ENCODE assay signal across 9 mouse cellular contexts in the genomic region with DNA sequence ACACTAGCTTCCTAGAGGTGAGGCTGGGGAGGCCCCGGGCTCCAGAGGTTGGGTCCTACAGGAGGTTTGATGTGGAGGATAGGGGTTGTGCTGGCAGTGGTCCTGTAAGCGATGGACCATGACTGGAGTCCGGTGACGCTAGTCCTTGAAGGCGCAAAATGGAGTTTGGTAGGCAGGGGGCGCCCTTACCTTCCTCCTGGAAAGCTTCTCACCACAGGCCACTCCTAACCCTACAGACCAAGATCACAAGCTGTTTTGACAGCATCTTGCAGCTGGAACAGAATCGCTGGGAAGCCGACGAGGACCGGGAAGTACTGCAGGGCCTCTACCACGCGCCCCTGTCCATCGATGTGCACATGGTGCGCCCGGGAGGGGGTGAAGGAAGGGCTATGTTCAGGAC. TPM values are rescaled to one million over a fixed set of nuclear protein-coding genes. Genes with fewer than 3 reads are reported as not detected.
A peak's percentile ranks its signal among the peaks of the same experiment; 100 is the strongest.
DNase-seq lines count a peak whose midpoint lies in the region; ATAC-seq and TF ChIP-seq lines count a peak whose summit lies in the region.
"Had no signal": no experiment of that assay in that cellular context is flagged by ENCODE, and none has a peak within 500 bp of the region (broad histone marks: within the 10 kb centered on the region; RNA-seq: fewer than 3 reads in every experiment).

No protein-coding gene starts in this region.

- 5% methylated on average over 15 of the region's 15 CpGs for WGBS in hindbrain, embryonic 14.5 days

- H3K9ac ChIP-seq in MEL (ENCODE audit: control insufficient read depth, low read depth, low read length, poor library complexity, severe bottlenecking), result no peak overlapping the region
- no peak overlapping the region for H3K9ac ChIP-seq in hindbrain, embryonic 14.5 days

- ATAC-seq in hindbrain, embryonic 14.5 days (ENCODE audit: low FRiP score), result no peak
- peak; percentile 62 for ATAC-seq in megakaryocyte, adult 5-6 weeks (ENCODE audit: poor library complexity, severe bottlenecking)

- no peaks in the 10 kb centered on the region for H3K9me3 ChIP-seq in MEL (replicated peaks; ENCODE audit: insufficient read depth, low read length)
- H3K9me3 ChIP-seq in hindbrain, embryonic 14.5 days (ENCODE audit: control insufficient read depth, low read length), result no peaks in the 10 kb centered on the region

- peak; percentile 79 for DNase-seq in MEL (ENCODE audit: low read depth, low spot score)
- DNase-seq in cerebellum, adult 18-20 months, result peak; percentile 84
- DNase-seq in forelimb bud, embryonic 11.5 days (ENCODE audit: low read depth, low spot score), result peak; percentile 80
- DNase-seq in hindbrain, embryonic 14.5 days (ENCODE audit: low spot score), result peak; percentile 77
- peak; percentile 76 to 83 for DNase-seq in layer of hippocampus, postnatal 14 days (ENCODE audit: low spot score in 2 of 2)
- DNase-seq in right cerebral cortex, adult 2 months (ENCODE audit: low spot score in 2 of 2), result peak; percentile 86 to 89
- peak; percentile 88 for DNase-seq in urinary bladder, postnatal 25 days (ENCODE audit: low spot score)

- H3K27ac ChIP-seq in MEL (ENCODE audit: control insufficient read depth, low read depth, low read length), result no peak overlapping the region
- no peak overlapping the region for H3K27ac ChIP-seq in hindbrain, embryonic 14.5 days

- peak; percentile 83 for TF ChIP-seq RAD21 in MEL (IDR thresholded peaks at IDR 0.05; ENCODE audit: low read depth, low read length)

- H3K27me3 ChIP-seq in MEL (ENCODE audit: control insufficient read depth in 1 of 2, insufficient read depth in 2 of 2, low read length in 2 of 2), result no peaks in the 10 kb centered on the region
- H3K27me3 ChIP-seq in hindbrain, embryonic 14.5 days (ENCODE audit: control insufficient read depth, insufficient read depth, low read length), result peaks cover 87% of the 10 kb centered on the region

- no peak overlapping the region for H3K4me2 ChIP-seq in hindbrain, embryonic 14.5 days (replicated peaks)

- H3K79me2 ChIP-seq in MEL (ENCODE audit: control insufficient read depth, insufficient read depth, low read length, poor library complexity), result no peaks in the 10 kb centered on the region

- peak; percentile 62 to 94 (median 86) for TF ChIP-seq CTCF in MEL (IDR thresholded peaks at IDR 0.05 in 2 of 3, conservative IDR thresholded peaks at IDR 0.05 in 1 of 3; ENCODE audit: control insufficient read depth in 1 of 3, insufficient read depth in 1 of 3, low read depth in 2 of 3, low read length in 3 of 3, poor library complexity in 1 of 3, severe bottlenecking in 1 of 3)

- peaks cover 0 to 12% of the 10 kb centered on the region in 2 experiments; a peak in 3 of 4 replicates for H3K4me1 ChIP-seq in MEL (ENCODE audit: control insufficient read depth in 1 of 2, insufficient read depth in 2 of 2, low read length in 2 of 2)
- peaks cover 19% of the 10 kb centered on the region; the same call in 1 of the 2 replicates for H3K4me1 ChIP-seq in hindbrain, embryonic 14.5 days (replicated peaks; ENCODE audit: control insufficient read depth, insufficient read depth, low read length)

- TF ChIP-seq EP300 in MEL (IDR thresholded peaks at IDR 0.05; ENCODE audit: low read depth in 1 of 2, low read length in 2 of 2), result no peak

- no peak overlapping the region for H3K4me3 ChIP-seq in MEL (ENCODE audit: control insufficient read depth in 1 of 2, insufficient read depth in 1 of 2, low read depth in 2 of 2, low read length in 2 of 2)
- H3K4me3 ChIP-seq in hindbrain, embryonic 14.5 days (replicated peaks; ENCODE audit: low read length), result no peak overlapping the region

- H3K36me3 ChIP-seq in MEL (ENCODE audit: control insufficient read depth in 1 of 2, insufficient read depth in 2 of 2, low read length in 2 of 2), result no peaks in the 10 kb centered on the region
- no peaks in the 10 kb centered on the region for H3K36me3 ChIP-seq in hindbrain, embryonic 14.5 days (replicated peaks; ENCODE audit: control insufficient read depth, insufficient read depth)

- TF ChIP-seq POLR2A in MEL (IDR thresholded peaks at IDR 0.05; ENCODE audit: control insufficient read depth in 1 of 2, insufficient read depth in 1 of 2, low read depth in 1 of 2, low read length in 2 of 2, poor library complexity in 1 of 2), result no peak

TF ChIP-seq in MEL, 35 proteins besides CTCF, POLR2A, EP300 and RAD21:
- TF ChIP-seq BHLHE40 (IDR thresholded peaks at IDR 0.05; ENCODE audit: borderline replicate concordance, low read depth, low read length) (no peak), ZC3H11A (IDR thresholded peaks at IDR 0.05; ENCODE audit: low read depth, low read length) (peak; percentile 84), SMC3 (IDR thresholded peaks at IDR 0.05; ENCODE audit: low read depth, low read length) (peak; percentile 90)

RNA-seq across cellular contexts. Expression of a gene that starts 8.4 kb away (rescaled TPM):
- 0.04 TPM in 1 of 2 replicates, not detected in the other for total RNA-seq in MEL (2012; rRNA removed)
- under 1 TPM in 1 of 2 experiments, not detected in 1; 0.17 TPM for polyA plus RNA-seq in MEL (2012; ENCODE audit: insufficient read depth in 1 of 2, insufficient read length in 2 of 2, low read depth in 1 of 2, low replicate concordance in 2 of 2, missing spikeins in 1 of 2)
- polyA plus RNA-seq in hindbrain, embryonic 14.5 days (2014; fragmentation: Nextera tagmentation; extraction: Ambion mirVana), result 1.7 and 1.8 TPM in 2 replicates
- 1 to 10 TPM; 1.2 to 2.3 TPM for total RNA-seq in layer of hippocampus, postnatal 14 days (2021)
- total RNA-seq in megakaryocyte, adult 5-6 weeks (2015), result 0.39 and 1.1 TPM in 2 replicates
- 0.29 TPM in 1 of 2 replicates, not detected in the other for total RNA-seq in megakaryocyte, adult 5-6 weeks (2017)

RNA-seq across cellular contexts. Expression of a gene that starts 17.0 kb away (rescaled TPM):
- 62.5 and 77.2 TPM in 2 replicates for total RNA-seq in MEL (2012; rRNA removed)
- polyA plus RNA-seq in MEL (2012; ENCODE audit: insufficient read depth in 1 of 2, insufficient read length in 2 of 2, low read depth in 1 of 2, low replicate concordance in 2 of 2, missing spikeins in 1 of 2), result 10 to 100 TPM; 51.4 to 66.8 TPM
- polyA plus RNA-seq in hindbrain, embryonic 14.5 days (2014; fragmentation: Nextera tagmentation; extraction: Ambion mirVana), result 0.42 and 0.79 TPM in 2 replicates
- 1 to 10 TPM in 1 of 2 experiments, under 1 TPM in 1; 0.55 to 1.2 TPM for total RNA-seq in layer of hippocampus, postnatal 14 days (2021)
- total RNA-seq in megakaryocyte, adult 5-6 weeks (2015), result 42.7 and 43.7 TPM in 2 replicates
- 81.0 and 109 TPM in 2 replicates for total RNA-seq in megakaryocyte, adult 5-6 weeks (2017)

RNA-seq across cellular contexts. Expression of a gene that starts 18.6 kb away (rescaled TPM):
- not detected in 2 replicates for total RNA-seq in MEL (2012; rRNA removed)
- not detected for polyA plus RNA-seq in MEL (2012; ENCODE audit: insufficient read depth in 1 of 2, insufficient read length in 2 of 2, low read depth in 1 of 2, low replicate concordance in 2 of 2, missing spikeins in 1 of 2)
- polyA plus RNA-seq in hindbrain, embryonic 14.5 days (2014; fragmentation: Nextera tagmentation; extraction: Ambion mirVana), result 0.72 and 1.3 TPM in 2 replicates
- total RNA-seq in layer of hippocampus, postnatal 14 days (2021), result 1 to 10 TPM in 1 of 2 experiments, under 1 TPM in 1; 0.62 to 1.8 TPM
- not detected in 2 replicates for total RNA-seq in megakaryocyte, adult 5-6 weeks (2015)
- total RNA-seq in megakaryocyte, adult 5-6 weeks (2017), result not detected in 2 replicates
- polyA plus RNA-seq: gonadal fat pad, adult 2 months had no signal

RNA-seq across cellular contexts. Expression of a gene that starts 47.7 kb away (rescaled TPM):
- total RNA-seq in MEL (2012; rRNA removed), result not detected in 2 replicates
- polyA plus RNA-seq in MEL (2012; ENCODE audit: insufficient read depth in 1 of 2, insufficient read length in 2 of 2, low read depth in 1 of 2, low replicate concordance in 2 of 2, missing spikeins in 1 of 2), result not detected
- polyA plus RNA-seq in hindbrain, embryonic 14.5 days (2014; fragmentation: Nextera tagmentation; extraction: Ambion mirVana), result 48.1 and 48.3 TPM in 2 replicates
- total RNA-seq in layer of hippocampus, postnatal 14 days (2021), result 100 to 1,000 TPM; 117 to 125 TPM
- 22.0 and 24.6 TPM in 2 replicates for total RNA-seq in megakaryocyte, adult 5-6 weeks (2015)
- total RNA-seq in megakaryocyte, adult 5-6 weeks (2017), result 12.4 and 14.2 TPM in 2 replicates

Comparison
In these comparisons a context has a peak if more than half of its experiments do, and no peak if none do; other contexts are left out.
1. RNA of a gene that starts 17.0 kb away (total RNA-seq): 42.7 to 109 TPM in megakaryocyte, adult 5-6 weeks and 62.5 to 77.2 TPM in MEL; 0.55 to 1.2 TPM in layer of hippocampus, postnatal 14 days; every median in the first group is over 10 times any median in the second.
2. Peak in every context shown above with its lines, with median percentiles within 50 percentile points of each other: DNase-seq.